Mouse (Mus musculus) CD4-positive, CD25-positive, alpha-beta regulatory T cell, adult 4 months (primary cell): ENCODE data around the gene Ttc25. TPM values are rescaled to one million over a fixed set of nuclear protein-coding genes. Genes with fewer than 3 reads are reported as not detected.
"Not testable (repeated sequence)": the region's sequence is repeated elsewhere in the genome, so short reads cannot be mapped to it uniquely, and the experiment has no call there.

Source experiments
- ATAC-seq: one replicate; pipeline ENCODE4 v1.8.0; 2017
- polyA plus RNA-seq, 2 experiments: library from polyadenylated mRNA; unstranded; fragments of 100-300 nt; shearing (Covaris generic); gene quantifications; one replicate each; pipeline ENCODE4 v1.2.1; 2017

Gene Ttc25
- polyA plus RNA-seq, 2 experiments from 2014 or later, result 0.24 TPM; not detected in 1

DNA sequence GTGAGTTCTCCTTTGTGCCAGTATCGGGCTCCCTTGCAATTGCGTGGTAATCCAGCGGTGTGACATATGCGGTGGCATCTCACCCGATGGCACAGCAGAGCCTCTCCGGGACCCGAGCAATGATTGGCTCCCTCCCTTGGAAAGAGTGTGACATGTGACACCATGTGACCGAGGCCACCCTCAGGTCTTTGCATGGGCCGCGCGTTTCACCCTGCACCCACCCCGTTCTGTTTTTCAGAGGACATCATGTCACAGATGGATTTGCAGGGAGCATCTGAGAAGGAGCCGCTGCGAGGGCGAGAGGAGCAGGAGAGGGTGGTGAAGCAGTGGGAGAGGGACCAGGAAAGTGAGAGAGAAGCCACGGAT lies 25.8 kb downstream of the Ttc25 start:
- no peak for ATAC-seq

DNA sequence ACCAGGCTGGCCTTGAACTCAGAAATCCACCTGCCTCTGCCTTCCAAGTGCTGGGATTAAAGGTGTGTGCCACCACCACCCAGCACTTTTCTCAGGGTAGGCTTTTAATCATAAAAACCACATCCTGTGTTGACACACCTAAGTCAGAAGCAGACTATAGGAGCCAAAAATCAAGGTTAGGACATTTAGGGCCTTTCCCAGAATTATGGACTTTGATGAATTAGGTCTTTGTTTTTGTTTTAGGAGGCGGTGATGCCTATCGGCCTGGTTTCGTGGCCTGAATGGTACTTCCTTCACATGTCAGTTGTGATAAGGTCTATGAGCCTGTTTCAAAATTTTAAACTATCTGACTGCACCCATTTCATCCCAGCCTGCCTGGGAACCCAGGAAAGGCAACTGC lies 28.8 kb downstream of the Ttc25 start:
- ATAC-seq, result peak; percentile 77

DNA sequence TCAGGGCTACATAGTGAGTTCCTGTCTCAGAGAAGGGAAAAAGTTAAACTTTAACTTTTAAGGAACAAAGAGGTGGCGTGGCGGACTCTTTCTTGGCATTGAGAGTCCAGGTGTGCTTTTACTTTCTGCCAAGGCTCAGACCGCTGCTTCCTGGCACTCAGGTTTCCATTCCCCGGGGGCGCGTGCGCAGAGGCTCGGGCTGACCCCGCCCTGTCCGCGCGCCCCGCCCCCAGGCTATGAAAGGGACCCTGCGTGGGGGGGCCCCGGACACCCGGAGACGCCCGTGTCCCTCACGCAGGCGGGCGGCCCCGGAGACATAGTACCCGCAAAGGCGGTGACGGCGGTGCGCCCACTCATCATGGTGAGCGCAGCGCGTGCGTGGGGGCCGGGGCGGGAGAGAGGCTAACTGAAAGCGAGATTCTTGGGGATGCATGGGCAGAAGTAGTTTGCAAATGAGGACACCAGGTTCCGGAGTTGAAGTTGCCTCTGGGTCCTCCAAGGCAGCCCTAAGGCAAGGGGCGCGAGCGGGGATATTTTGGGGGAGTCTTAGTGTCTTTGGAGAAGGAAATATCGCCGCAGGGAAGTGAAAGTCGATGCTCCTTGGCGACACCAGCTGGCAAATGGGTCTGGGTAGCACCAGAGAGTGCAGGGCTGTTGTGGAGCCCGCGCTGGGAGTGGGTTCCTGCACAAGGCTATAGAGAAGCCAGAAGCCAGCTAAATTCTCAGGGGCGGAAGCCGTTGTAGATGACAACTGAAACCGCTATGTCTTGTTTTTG lies 29.5 kb downstream of the Ttc25 start, which contains the start of gene Cnp:
Gene Cnp, plus strand, starts transcription at position 197 of the 776 bp plus-strand sequence.
- ATAC-seq, result peak; percentile 61

DNA sequence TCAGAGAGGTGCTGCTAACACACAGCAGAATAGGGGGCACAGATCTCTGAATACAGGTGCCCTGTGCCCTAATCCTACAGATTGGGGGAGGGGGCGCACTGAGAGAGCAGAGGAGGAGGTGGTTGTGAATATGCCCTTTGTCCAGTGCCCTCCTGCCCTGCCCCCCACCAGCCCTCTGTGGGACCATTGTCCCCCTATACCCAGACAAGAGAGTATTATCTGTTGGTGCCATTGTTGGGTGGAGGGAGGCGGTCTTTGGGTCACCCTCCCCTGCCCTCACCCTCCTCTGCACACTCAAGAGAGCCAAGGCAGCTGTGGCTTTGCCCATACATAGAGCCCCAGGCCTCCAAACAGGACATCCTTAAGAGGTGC lies 30.1 kb downstream of the Ttc25 start:
- ATAC-seq, result no peak

DNA sequence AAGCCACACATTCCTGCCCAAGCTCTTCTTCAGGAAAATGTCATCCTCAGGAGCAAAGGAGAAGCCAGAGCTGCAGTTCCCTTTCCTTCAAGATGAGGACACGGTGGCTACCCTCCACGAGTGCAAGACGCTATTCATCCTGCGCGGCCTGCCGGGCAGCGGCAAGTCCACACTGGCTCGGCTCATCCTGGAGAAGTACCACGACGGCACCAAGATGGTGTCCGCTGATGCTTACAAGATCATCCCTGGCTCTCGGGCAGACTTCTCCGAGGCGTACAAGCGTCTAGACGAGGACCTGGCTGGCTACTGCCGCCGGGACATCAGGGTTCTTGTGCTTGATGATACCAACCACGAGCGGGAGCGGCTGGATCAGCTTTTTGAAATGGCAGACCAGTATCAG lies 30.8 kb downstream of the Ttc25 start:
- ATAC-seq, result no peak

DNA sequence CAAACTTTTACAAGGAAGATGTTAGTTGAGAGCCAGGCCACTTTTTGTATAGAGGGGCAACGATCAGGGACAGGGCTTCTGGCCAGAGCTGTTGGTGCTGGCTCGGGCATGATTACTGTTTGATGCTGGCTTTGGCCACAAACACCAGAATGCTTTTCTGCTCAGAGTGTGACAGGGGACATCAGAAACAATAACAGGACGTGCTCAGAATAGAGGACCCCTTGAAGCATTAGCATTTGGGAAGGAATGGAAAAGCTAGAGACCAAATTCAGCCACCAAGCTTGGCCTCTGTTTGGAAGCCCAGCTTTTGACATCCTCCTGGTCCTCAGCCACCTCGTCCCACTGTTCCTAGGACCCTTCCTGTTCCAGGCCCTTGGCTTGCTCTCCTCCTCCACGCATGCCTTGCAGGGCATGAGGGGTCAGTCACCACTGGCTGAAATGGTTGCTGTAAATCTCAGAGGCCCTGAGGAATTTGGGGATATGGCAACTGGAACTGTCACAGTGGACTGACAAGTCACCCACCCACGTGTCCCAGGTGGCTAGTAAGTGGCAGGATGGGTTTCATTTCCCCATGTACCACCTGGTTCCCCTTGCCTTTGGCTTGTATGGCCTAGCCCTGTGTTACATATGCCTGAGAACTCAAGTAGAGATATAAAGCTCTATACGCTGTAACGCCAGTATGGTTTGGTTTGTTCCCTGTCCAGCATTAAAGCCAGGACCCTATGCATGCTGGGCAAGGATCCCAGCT lies 32.6 kb downstream of the Ttc25 start:
- no peak for ATAC-seq

DNA sequence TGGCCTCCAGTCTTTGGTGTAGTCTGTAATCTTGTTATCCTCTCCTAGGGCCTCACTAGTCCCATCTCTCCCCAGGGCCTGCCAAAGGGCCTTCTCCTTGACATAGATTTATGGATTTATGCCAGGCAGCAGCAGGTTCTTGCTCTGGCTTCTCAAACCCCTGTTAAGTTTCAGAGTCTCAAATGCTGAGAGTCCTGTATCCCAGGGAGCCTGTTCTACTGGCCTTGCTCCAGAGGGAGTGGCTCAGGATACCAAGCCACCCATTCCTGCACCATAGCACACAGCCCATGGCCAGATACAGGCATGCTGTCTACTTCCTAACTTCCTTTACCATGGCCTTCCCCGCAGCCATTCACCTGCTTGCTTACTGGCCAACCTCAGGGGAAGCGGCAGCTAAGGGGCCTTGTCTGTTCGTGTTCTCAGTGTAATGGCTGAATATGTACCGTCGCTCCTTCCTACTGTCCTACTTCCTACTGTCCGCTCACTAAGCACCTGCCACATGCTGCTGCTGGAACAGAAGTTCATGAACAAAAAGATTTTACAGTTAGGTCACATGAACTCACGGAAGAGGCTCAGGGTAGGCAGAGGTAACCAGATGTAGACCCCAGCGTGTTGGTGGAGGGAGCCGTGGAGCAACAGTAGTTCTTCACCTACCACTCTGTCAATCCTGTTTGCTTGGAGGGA lies 33.9 kb downstream of the Ttc25 start:
- no peak for ATAC-seq

DNA sequence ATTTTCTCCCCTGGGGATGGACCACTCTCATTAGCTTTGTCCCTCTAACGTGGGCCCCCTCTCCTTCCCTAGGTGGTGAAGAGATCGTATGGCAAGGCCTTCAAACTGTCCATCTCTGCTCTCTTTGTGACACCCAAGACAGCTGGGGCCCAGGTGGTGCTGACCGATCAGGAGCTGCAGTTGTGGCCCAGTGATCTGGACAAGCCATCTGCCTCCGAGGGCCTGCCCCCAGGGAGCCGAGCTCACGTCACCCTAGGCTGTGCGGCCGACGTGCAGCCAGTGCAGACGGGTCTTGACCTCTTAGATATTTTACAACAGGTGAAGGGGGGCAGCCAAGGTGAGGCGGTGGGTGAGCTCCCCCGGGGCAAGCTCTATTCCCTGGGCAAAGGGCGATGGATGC lies 34.9 kb downstream of the Ttc25 start:
- ATAC-seq, result no peak

DNA sequence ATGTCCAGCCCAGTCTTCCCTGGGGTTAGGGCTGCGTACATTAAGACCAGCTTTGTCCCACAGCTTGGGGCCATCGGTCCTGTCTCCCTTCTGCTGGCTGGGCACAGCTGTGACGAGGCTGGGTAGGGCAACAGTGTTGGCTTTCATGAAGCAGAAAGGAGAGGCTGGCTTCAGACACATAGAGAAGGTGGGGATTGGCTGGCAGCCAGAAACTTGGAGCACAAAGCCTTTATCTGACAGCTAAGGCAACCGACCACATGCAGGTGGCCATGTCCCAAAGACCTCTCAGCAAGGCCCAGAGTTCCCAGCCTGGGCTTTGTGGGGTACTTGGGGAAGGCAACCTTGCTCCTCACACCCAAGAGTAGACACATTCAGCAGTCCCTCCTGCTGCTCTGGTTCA lies 36.3 kb downstream of the Ttc25 start:
- ATAC-seq, result no peak

DNA sequence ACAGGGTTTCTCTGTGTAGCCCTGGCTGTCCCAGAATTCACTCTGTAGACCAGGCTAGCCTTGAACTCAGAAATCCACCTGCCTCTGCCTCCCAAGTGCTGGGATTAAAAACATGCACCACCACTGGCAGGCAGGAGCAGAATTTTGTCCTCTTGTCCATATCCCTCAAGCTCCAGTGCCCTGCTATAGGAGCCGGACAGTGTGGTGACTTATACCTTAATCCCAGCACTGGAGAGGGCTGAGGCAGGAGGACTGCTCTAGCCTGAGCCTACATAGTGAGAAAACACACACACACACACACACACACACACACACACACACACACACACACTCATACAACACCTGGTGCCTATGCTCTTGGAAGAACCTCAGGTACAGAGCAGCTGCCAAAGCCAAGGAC lies 37.0 kb downstream of the Ttc25 start:
- ATAC-seq, result not testable (repeated sequence)

DNA sequence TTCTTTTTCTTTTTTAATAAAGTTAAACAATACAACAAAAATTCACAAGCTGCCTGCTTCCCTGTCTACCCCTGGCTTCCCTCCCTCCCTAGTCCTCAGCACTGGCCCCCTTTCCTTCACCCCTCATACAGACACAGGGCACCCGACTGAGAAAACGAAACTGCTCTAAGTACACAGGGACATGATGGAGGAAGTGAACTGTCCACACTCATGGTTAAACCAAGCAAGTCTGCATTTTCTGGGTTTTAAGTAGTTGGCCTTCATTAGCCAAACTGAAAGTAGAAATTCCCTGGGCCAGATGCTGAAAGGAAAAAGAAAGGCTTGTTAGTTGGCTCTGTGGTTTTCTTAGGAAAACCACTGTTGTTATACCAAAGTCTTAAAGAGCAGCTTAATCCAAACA lies 37.4 kb downstream of the Ttc25 start:
- no peak for ATAC-seq

DNA sequence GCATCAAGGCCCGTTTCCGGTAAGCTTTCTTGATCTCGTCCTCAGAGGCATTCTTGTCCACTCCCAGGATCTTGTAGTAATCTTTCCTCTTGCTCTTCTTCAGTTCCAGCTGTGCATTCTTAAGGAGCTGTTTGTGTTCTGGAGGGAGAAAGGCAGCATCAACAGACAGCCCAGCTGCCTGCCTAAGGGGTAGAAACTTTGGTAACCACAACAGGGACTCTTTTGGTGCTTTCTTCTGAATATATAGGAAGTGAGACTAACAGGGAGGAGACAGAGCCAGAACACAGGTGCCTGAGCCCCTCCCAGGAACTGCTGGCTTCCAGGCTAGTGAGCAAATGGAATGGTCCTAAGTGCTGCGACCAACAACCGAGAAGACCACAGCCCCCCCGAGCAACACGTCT lies 39.2 kb downstream of the Ttc25 start:
- ATAC-seq, result peak; percentile 44

DNA sequence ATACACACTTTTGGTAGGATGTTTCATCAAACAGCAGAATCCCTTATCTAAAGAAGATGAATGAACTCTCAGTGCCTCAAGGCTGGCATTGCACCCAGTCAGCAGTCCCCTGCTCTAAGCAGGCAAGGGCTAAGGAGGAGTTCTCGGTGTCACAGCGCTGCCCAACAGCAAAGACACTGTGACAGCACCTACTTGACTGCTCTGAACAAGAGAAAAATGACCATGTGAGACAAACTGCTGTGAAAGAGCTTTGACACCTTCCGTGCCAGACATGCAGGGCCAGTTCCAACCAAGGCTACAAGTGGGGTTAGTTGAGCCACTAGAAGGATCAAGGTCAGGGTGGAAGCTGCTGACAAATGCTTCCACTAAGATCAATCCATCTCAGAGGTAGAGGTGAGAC lies 39.7 kb downstream of the Ttc25 start:
- ATAC-seq, result no peak

DNA sequence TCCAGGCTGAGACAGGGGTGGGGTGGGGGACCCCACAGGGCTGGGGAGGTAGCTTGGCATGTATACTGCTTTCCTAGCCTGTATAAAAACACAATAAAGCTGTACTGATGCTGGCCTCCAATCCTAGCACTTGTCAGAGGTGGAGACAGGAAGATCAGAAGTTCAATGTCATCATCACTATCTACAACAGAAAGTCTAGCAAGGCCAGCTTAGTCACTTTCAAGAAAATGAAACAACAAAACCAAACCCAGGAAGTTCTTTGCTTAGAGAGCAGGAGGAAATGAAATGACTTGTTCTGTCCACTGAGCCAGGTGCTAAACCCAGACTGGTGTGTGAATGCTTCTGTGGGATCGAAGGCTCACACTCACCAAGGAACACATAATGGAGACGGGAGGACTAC lies 43.1 kb downstream of the Ttc25 start:
- ATAC-seq, result peak; percentile 89

DNA sequence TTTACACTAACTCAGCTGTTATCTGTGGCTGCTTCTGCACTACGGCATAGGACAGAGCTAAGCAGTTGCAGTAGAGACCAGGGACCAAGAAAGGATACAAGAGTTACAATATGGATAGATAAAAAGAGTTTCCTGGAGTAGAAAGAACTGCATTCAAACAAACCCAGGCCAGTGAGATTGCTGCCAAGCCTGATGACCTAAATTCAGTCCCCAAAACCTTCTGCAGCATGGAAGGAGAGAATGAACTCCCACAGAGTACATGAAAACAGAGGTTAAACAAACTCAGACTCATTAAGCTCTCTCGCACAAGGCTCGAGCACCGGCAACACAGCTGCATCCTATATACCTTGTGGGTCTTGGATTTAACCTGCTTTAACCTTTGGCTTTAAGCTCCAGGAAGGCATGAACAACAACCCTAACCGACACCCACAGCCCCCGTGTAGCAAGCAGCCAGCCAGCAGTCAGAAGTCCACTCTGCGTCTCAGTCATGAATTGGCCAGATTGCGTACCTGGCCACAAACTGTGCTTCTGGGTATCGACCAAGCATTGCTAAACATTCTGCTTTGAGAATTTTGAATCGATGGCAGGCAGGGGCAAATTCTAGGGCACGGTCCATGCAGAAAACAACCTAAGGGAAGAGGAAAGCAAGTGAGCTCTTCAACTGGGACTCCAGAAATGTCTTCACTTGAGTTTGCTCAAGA lies 47.1 kb downstream of the Ttc25 start:
- no peak for ATAC-seq

DNA sequence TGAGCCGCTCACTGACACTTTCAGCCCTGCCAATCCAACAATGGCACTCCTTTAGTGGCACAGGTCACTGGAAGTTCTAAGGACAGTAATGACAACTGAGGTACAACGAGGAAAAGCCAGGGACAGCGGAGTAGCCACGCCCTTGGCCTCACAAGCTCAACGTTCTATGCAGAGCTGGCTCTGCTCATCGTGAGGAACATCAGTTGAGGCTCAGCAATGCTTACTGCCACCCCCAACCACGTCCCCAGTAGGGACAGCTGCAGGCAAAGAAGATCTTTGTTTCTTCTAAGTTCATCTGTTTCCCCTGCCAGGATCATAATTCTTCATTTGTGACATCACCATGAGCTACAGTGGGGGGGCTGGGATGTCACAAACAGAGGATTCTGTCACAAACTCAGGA lies 49.2 kb downstream of the Ttc25 start:
- ATAC-seq, result no peak

DNA sequence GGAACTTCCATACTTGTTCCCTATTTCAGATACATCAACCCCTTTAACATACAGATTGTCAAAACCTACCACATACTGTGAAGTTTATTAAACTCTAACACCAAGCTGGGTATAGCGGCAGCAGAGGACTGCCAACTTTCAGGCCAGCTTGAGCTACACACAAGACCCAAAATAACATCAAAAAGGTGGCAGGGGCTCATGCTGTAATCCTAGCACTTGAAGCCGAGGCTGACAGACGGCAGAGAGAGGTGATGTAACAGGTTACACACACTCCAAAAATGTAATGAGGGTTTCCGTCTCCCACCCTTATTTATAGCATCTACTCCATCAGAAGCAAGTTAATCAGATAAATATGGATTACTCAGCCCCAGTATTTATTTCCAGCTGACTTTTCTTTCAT lies 50.1 kb downstream of the Ttc25 start:
- ATAC-seq, result no peak

DNA sequence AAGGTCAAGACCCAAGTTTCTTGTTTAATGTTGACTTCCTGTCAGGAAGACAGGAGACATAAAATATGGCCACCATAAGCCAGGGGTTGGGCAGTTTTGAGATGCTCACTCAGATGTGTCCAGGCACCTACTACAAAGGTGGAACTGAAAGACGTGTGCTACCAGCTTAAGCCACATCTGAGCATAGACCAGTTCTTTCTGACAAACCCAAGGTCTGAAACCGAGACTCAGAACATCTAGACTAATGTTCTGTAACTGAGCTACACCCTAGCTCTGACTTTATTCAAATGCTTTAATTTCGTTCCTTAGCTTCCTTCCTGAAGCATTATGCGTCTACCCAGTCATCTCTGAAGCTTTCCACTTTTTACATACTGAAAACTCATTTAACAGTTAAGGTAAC lies 52.7 kb downstream of the Ttc25 start:
- ATAC-seq, result no peak

DNA sequence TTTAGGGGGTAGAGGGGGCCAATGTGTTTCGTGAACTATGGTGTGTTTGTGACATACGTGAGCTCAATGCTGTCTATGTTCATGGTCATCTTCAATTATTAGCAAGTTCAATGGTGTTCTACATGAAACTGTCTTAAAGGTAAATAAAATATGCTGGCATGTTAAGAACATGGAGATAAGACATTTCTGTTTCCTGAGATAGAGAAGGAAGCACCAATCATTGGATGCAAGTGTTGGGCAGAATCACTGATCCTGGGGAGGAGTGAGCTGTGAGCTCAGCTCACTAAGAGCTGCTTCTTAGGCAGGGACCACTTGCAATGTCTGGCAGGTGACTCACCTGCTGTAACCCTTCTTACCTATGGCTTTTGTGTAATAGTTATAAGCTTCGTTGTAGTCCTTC lies 56.0 kb downstream of the Ttc25 start:
- no peak for ATAC-seq

DNA sequence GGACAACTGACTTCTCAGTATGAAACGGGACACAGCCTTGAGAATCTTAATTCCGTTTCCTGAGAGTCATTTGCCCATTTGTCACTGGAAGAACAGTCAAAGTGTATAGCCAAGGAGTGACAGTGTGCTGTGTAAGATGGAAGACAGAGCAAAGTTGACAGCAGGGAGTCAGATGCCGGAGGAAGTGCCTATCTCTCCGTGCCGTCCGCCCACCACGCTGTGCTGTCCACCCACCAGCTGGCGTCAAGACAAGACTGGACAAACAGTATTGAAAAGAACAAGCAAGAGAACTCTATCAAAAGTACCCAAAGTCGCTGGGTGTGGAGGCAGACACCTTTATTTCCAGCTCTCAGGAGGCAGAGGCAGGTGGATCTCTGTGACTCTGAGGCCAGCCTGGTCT lies 57.7 kb downstream of the Ttc25 start:
- no peak for ATAC-seq

DNA sequence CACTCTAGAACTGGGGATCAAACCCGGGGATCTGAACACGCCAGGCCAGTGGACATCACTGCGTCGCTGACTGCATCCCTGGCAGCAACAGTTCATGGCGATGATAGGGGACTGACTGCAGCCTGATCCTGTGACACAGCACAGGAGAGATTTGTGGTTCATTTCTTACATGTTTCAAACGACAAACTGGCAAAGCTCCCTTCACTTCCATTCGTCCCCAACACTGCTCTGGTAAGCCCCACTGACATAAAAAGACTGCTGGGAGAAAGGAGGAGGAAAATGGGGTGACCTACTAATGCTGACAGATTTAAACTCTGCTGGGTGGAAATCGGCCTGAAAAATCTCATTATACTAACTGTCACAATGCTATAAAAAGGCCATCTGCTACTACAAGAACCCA lies 58.4 kb downstream of the Ttc25 start:
- ATAC-seq, result no peak

DNA sequence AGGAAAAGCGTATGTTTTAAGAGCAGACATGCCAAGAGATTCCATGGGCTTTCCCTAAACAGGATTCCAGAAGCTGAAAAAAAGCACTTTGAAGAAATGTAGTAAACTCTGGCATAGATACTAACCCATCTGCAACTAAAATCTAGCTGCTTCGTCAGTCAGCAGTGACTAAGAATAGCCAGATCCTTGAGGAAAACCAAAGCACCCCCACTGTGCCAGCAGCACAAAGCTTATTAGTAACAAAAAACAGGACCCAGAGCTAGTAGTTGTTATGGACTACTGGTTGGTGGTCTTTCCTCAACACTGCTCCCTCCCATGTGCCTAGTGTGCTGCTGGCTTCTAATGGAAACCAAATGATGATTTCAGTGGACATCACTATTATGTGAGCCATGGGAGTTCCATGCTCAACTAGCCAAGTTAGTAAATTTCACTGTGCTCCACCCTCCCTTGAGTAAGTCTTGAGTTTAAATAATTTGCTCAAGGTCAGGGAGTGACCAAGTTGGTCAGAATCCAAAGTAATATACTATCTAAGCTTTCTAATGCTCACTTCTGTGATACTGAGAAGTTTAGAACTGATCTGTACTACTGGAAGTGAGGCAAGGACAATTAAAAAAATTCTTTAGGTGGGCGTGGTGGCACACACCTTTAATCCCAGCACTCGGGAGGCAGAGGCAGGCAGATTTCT lies 59.1 kb downstream of the Ttc25 start:
- ATAC-seq, result no peak

DNA sequence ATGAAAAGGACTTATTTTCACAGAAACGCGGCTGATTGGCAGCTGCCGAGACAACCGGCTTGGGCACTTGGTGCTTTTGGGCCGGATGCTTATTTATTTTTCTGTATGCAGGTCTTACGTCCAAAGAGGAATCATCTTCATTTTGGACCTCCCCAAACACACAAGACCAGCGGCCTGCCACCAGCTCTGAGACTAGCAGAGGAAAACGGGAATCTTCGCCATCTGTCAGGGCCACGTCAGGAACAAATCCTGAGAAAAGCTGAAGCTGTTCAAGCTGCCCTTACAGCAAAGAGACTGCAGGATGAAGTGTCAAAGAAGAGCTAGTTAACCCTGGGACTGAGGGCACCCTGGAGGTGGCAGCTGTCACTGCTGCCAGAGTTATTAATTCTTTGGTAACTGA lies 60.0 kb downstream of the Ttc25 start:
- ATAC-seq, result no peak
